In the genomic region with DNA sequence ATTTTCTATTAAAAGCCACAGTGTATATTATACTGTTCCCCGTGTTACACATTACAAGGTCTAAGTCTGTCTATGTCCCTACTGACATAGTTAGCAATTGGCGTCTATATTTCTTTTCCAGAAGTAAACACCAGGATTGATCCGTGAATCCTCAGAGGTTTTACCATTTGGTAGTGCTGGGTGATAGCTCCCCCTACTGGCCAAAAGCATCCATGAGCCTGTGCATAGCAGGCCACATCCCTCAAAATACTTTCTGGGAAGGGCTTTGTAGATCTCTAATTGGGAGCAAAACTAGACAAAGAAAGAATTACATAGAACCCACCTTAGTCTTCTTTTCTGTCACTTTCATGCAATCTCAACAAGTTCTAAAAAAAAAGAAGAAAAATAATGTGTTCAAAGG, we compare ENCODE assay signal across 9 mouse cellular contexts. TPM values are rescaled to one million over a fixed set of nuclear protein-coding genes. Genes with fewer than 3 reads are reported as not detected.
DNase-seq lines count a peak whose midpoint lies in the region; ATAC-seq and TF ChIP-seq lines count a peak whose summit lies in the region.
"Had no signal": no experiment of that assay in that cellular context is flagged by ENCODE, and none has a peak within 500 bp of the region (broad histone marks: within the 10 kb centered on the region; RNA-seq: fewer than 3 reads in every experiment).

No protein-coding gene starts in this region.

- H3K4me2 ChIP-seq in midbrain, embryonic 13.5 days (replicated peaks): no peak overlapping the region
- H3K4me2 ChIP-seq in kidney, embryonic 15.5 days: no peak overlapping the region
- H3K4me2 ChIP-seq: embryonic facial prominence, embryonic 13.5 days had no signal

- H3K4me1 ChIP-seq in midbrain, embryonic 10.5 days: no peaks in the 10 kb centered on the region
- H3K4me1 ChIP-seq in midbrain, embryonic 13.5 days (replicated peaks): no peaks in the 10 kb centered on the region
- H3K4me1 ChIP-seq in kidney, embryonic 15.5 days: no peaks in the 10 kb centered on the region
- no peaks in the 10 kb centered on the region for H3K4me1 ChIP-seq in liver, adult 2 months (ENCODE audit: control insufficient read depth, insufficient read depth, low read length)

- peak; percentile 71 for TF ChIP-seq CTCF in liver, adult 2 months (IDR thresholded peaks at IDR 0.05; ENCODE audit: low read depth, low read length)

- 15% methylated on average over 3 of the region's 3 CpGs for WGBS in midbrain, embryonic 10.5 days
- 15% methylated on average over 3 of the region's 3 CpGs for WGBS in midbrain, embryonic 13.5 days
- 13% methylated on average over 3 of the region's 3 CpGs for WGBS in kidney, embryonic 15.5 days
- 0% methylated on average over 3 of the region's 3 CpGs for WGBS in liver, adult 2 months

- no peak overlapping the region for H3K4me3 ChIP-seq in midbrain, embryonic 10.5 days
- H3K4me3 ChIP-seq in midbrain, embryonic 13.5 days (replicated peaks): no peak overlapping the region
- H3K4me3 ChIP-seq in kidney, embryonic 15.5 days (replicated peaks): no peak overlapping the region
- no peak overlapping the region for H3K4me3 ChIP-seq in liver, adult 2 months (ENCODE audit: insufficient read depth, low read depth, low read length)
- H3K4me3 ChIP-seq: embryonic facial prominence, embryonic 13.5 days had no signal

- no peaks in the 10 kb centered on the region for H3K36me3 ChIP-seq in midbrain, embryonic 10.5 days
- no peaks in the 10 kb centered on the region for H3K36me3 ChIP-seq in midbrain, embryonic 13.5 days
- H3K36me3 ChIP-seq in kidney, embryonic 15.5 days: no peaks in the 10 kb centered on the region
- H3K36me3 ChIP-seq in liver, adult 2 months (ENCODE audit: control insufficient read depth, insufficient read depth, low read length): no peaks in the 10 kb centered on the region
- H3K36me3 ChIP-seq: embryonic facial prominence, embryonic 13.5 days had no signal

- ATAC-seq in midbrain, embryonic 13.5 days: no peak
- 0 out of 2 replicates have a peak, but pooled peaks have one; percentile 58 for ATAC-seq in kidney, embryonic 15.5 days (replicated peaks; ENCODE audit: low FRiP score)
- ATAC-seq in neutrophil, adult 5-6 weeks (ENCODE audit: extremely low read depth, insufficient number of reproducible peaks, low FRiP score, poor library complexity, severe bottlenecking): peak; percentile 82

- no peak for TF ChIP-seq POLR2A in liver, adult 2 months (IDR thresholded peaks at IDR 0.05; ENCODE audit: extremely low read depth, insufficient read depth, low read length)

- H3K27ac ChIP-seq in midbrain, embryonic 10.5 days (replicated peaks): no peak overlapping the region
- H3K27ac ChIP-seq in midbrain, embryonic 13.5 days: no peak overlapping the region
- H3K27ac ChIP-seq in kidney, embryonic 15.5 days: no peak overlapping the region
- H3K27ac ChIP-seq in liver, adult 2 months (replicated peaks; ENCODE audit: insufficient read depth, low read depth, low read length): no peak overlapping the region
- H3K27ac ChIP-seq: embryonic facial prominence, embryonic 13.5 days had no signal

- no peaks in the 10 kb centered on the region for H3K79me2 ChIP-seq in liver, adult 2 months (ENCODE audit: control insufficient read depth, insufficient read depth, low read length)

- H3K9ac ChIP-seq in midbrain, embryonic 13.5 days (replicated peaks): no peak overlapping the region
- H3K9ac ChIP-seq in kidney, embryonic 15.5 days: no peak overlapping the region
- H3K9ac ChIP-seq in liver, adult 2 months (ENCODE audit: low read depth, low read length): no peak overlapping the region
- H3K9ac ChIP-seq: embryonic facial prominence, embryonic 13.5 days had no signal

- no peaks in the 10 kb centered on the region for H3K9me3 ChIP-seq in midbrain, embryonic 10.5 days (replicated peaks)
- H3K9me3 ChIP-seq in midbrain, embryonic 13.5 days: no peaks in the 10 kb centered on the region
- H3K9me3 ChIP-seq in kidney, embryonic 15.5 days (replicated peaks): no peaks in the 10 kb centered on the region
- H3K9me3 ChIP-seq: embryonic facial prominence, embryonic 13.5 days had no signal

- H3K27me3 ChIP-seq in midbrain, embryonic 10.5 days (ENCODE audit: low read depth, poor library complexity, severe bottlenecking): no peaks in the 10 kb centered on the region
- no peaks in the 10 kb centered on the region for H3K27me3 ChIP-seq in midbrain, embryonic 13.5 days
- H3K27me3 ChIP-seq in kidney, embryonic 15.5 days: no peaks in the 10 kb centered on the region
- H3K27me3 ChIP-seq in liver, adult 2 months (ENCODE audit: control insufficient read depth, insufficient read depth, low read length): no peaks in the 10 kb centered on the region
- H3K27me3 ChIP-seq: embryonic facial prominence, embryonic 13.5 days had no signal

- peak; percentile 50 for DNase-seq in midbrain, embryonic 10.5 days (ENCODE audit: low spot score)
- peak; percentile 38 for DNase-seq in c-Kit-positive CD71-positive TER-119-positive erythroid progenitor cells, embryonic 14.5 days (ENCODE audit: low spot score)
- DNase-seq in gastrocnemius, adult 8-10 months (ENCODE audit: low spot score in 2 of 2): peak; percentile 20 to 30
- DNase-seq in liver, adult 2 months (ENCODE audit: extremely low read depth, low read depth, low spot score): peak; percentile 63
- peak; percentile 47 for DNase-seq in thymus, postnatal 0 days (ENCODE audit: low spot score)

RNA-seq across cellular contexts. Expression of a gene that starts 43.8 kb away (rescaled TPM):
- polyA plus RNA-seq in midbrain, embryonic 10.5 days (2016; fragmentation: Nextera tagmentation; extraction: Ambion mirVana): 1.6 and 3.1 TPM in 2 replicates
- polyA plus RNA-seq in midbrain, embryonic 13.5 days (2015; fragmentation: Nextera tagmentation; extraction: Ambion mirVana): 3.0 and 5.6 TPM in 2 replicates
- total RNA-seq in gastrocnemius, adult 8-10 months (2022): 10 to 100 TPM in 3 of 4 experiments, 1 to 10 TPM in 1; 7.9 to 19.3 (median 14.3) TPM
- polyA plus RNA-seq in kidney, embryonic 15.5 days (2015; fragmentation: Nextera tagmentation; extraction: Ambion mirVana): 39.5 and 42.4 TPM in 2 replicates
- 3.6 and 4.1 TPM in 2 replicates for total RNA-seq in liver, adult 2 months (2014; rRNA removed)
- polyA plus RNA-seq in liver, adult 2 months (2012; rRNA removed): 0.65 and 1.0 TPM in 2 replicates
- 822 and 887 TPM in 2 replicates for total RNA-seq in neutrophil, adult 5-6 weeks (2017)
- polyA plus RNA-seq in thymus, postnatal 0 days (2015; fragmentation: Nextera tagmentation; extraction: Ambion mirVana): 76.7 and 106 TPM in 2 replicates

RNA-seq across cellular contexts. Expression of a gene that starts 58.0 kb away (rescaled TPM):
- polyA plus RNA-seq in midbrain, embryonic 10.5 days (2016; fragmentation: Nextera tagmentation; extraction: Ambion mirVana): 1.5 and 6.6 TPM in 2 replicates
- 0.55 and 1.3 TPM in 2 replicates for polyA plus RNA-seq in midbrain, embryonic 13.5 days (2015; fragmentation: Nextera tagmentation; extraction: Ambion mirVana)
- total RNA-seq in gastrocnemius, adult 8-10 months (2022): 100 to 1,000 TPM; 149 to 198 (median 165) TPM
- polyA plus RNA-seq in kidney, embryonic 15.5 days (2015; fragmentation: Nextera tagmentation; extraction: Ambion mirVana): 4.1 and 4.3 TPM in 2 replicates
- total RNA-seq in liver, adult 2 months (2014; rRNA removed): 515 and 885 TPM in 2 replicates
- 277 and 442 TPM in 2 replicates for polyA plus RNA-seq in liver, adult 2 months (2012; rRNA removed)
- total RNA-seq in neutrophil, adult 5-6 weeks (2017): 16.2 and 20.7 TPM in 2 replicates
- polyA plus RNA-seq in thymus, postnatal 0 days (2015; fragmentation: Nextera tagmentation; extraction: Ambion mirVana): 0.95 and 1.1 TPM in 2 replicates

Comparison
In these comparisons a context has a peak if more than half of its experiments do, and no peak if none do; other contexts are left out.
1. RNA of a gene that starts 58.0 kb away (polyA plus RNA-seq): 277 to 442 TPM in liver, adult 2 months; 1.5 to 6.6 TPM in midbrain, embryonic 10.5 days, 4.1 to 4.3 TPM in kidney, embryonic 15.5 days, 0.55 to 1.3 TPM in midbrain, embryonic 13.5 days and 0.95 to 1.1 TPM in thymus, postnatal 0 days; every median in the first group is over 10 times any median in the second.
2. Peak in every context shown above with its lines, with median percentiles within 50 percentile points of each other: DNase-seq.